Mouse (Mus musculus): ENCODE data around the gene Slc30a3.
A peak's percentile ranks its signal among the peaks of the same experiment; 100 is the strongest.

Slc30a3 gene

GRCm38 (mm10) chr5:31108000-31108490 lies at the start of gene Slc30a3:
TSS of gene Slc30a3 (minus strand) at chr5:31108237.
- no peak for DNase-seq (ENCODE audit: low spot score in 2 of 2)

GRCm38 (mm10) chr5:31154152-31154553 lies 46.1 kb upstream of the Slc30a3 start, which contains the start of gene Mpv17:
TSS of gene Mpv17 (minus strand) at chr5:31154251.
- peak; percentile 81 to 87 for DNase-seq (ENCODE audit: low spot score in 2 of 2)

GRCm38 (mm10) chr5:31153516-31154151 lies 45.6 kb upstream of the Slc30a3 start:
- peak in 1 of 2 experiments; percentile 20 for DNase-seq (ENCODE audit: low spot score in 2 of 2)

- no peak for DNase-seq (ENCODE audit: low spot score in 2 of 2)
Measured at GRCm38 (mm10) chr5:31151746-31152145, 43.7 kb upstream of the Slc30a3 start.

- no peak for DNase-seq (ENCODE audit: low spot score in 2 of 2)
Measured at GRCm38 (mm10) chr5:31149781-31150180, 41.7 kb upstream of the Slc30a3 start.

- DNase-seq (ENCODE audit: low spot score in 2 of 2): no peak
Measured at GRCm38 (mm10) chr5:31138968-31139425, 31.0 kb upstream of the Slc30a3 start.

GRCm38 (mm10) chr5:31138241-31138967 lies 30.4 kb upstream of the Slc30a3 start, which contains the start of gene Ucn:
TSS of gene Ucn (minus strand) at chr5:31138829.
- DNase-seq (ENCODE audit: low spot score in 2 of 2): peak in 1 of 2 experiments; percentile 13

- no peak for DNase-seq (ENCODE audit: low spot score in 2 of 2)
Measured at GRCm38 (mm10) chr5:31137658-31138057, 29.6 kb upstream of the Slc30a3 start.

GRCm38 (mm10) chr5:31136730-31137424 lies 28.8 kb upstream of the Slc30a3 start:
- peak in 1 of 2 experiments; percentile 22 for DNase-seq (ENCODE audit: low spot score in 2 of 2)

- no peak for DNase-seq (ENCODE audit: low spot score in 2 of 2)
Measured at GRCm38 (mm10) chr5:31126050-31126449, 18.0 kb upstream of the Slc30a3 start.

- DNase-seq (ENCODE audit: low spot score in 2 of 2): no peak
Measured at GRCm38 (mm10) chr5:31123481-31123880, 15.4 kb upstream of the Slc30a3 start.

GRCm38 (mm10) chr5:31121111-31121510 lies 13.1 kb upstream of the Slc30a3 start:
- peak; percentile 37 to 47 for DNase-seq (ENCODE audit: low spot score in 2 of 2)

GRCm38 (mm10) chr5:31116912-31117311 lies 8.9 kb upstream of the Slc30a3 start:
- no peak for DNase-seq (ENCODE audit: low spot score in 2 of 2)

- no peak for DNase-seq (ENCODE audit: low spot score in 2 of 2)
Measured at GRCm38 (mm10) chr5:31116354-31116753, 8.3 kb upstream of the Slc30a3 start, which contains the start of gene Trim54. TSS of gene Trim54 (plus strand) at chr5:31116712.

GRCm38 (mm10) chr5:31110781-31111180 lies 2.7 kb upstream of the Slc30a3 start:
- DNase-seq (ENCODE audit: low spot score in 2 of 2): no peak

- DNase-seq (ENCODE audit: low spot score in 2 of 2): no peak
Measured at GRCm38 (mm10) chr5:31105814-31106335, 2.2 kb downstream of the Slc30a3 start, which contains the start of gene Dnajc5g. TSS of gene Dnajc5g (plus strand) at chr5:31106285.

- DNase-seq (ENCODE audit: low spot score in 2 of 2): no peak
Measured at GRCm38 (mm10) chr5:31095711-31096480, 12.1 kb downstream of the Slc30a3 start.

- DNase-seq (ENCODE audit: low spot score in 2 of 2): peak; percentile 65 to 69
Measured at GRCm38 (mm10) chr5:31094799-31095691, 13.0 kb downstream of the Slc30a3 start.

GRCm38 (mm10) chr5:31094100-31094798 lies 13.8 kb downstream of the Slc30a3 start:
- peak in 1 of 2 experiments; percentile 56 for DNase-seq (ENCODE audit: low spot score in 2 of 2)
